Mouse (Mus musculus): ENCODE measurements around the gene Sumf1.

DNA sequence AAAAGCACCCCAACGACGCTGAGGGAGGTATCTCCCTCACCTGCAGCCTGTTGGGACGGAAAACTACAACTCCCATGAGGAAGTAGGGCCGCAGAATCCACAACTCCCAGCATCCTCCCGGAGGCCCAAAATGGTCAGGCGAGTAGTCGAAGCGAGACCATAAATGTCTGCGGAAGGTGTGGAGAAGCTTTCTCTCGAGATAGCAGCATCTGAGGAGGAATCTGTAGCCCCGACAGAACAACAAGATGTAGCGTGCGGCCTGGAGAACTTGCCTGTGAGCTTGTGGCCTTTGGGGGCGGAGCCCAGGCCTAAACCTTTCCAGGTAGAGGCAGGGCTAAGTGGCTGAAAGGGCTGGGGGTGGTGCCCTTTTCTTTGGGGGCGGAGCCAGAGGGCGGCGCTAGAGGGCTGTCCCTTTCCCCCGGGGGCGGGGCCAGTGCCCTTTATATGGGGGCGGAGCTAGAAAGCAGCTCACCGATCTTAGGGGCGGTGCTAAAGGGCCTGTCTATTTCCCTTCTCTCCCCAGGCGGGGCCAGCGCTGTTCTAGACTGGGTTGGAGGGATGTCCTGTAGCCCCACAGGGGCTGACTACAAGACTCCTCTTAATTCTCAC, 120.4 kb downstream of the Sumf1 start, which contains the start of gene Setmar:
- no peak for TF ChIP-seq POLR2A (IDR thresholded peaks at IDR 0.05; ENCODE audit: insufficient read depth, low read length)
- no peak for TF ChIP-seq CTCF (IDR thresholded peaks at IDR 0.05; ENCODE audit: low read depth, low read length)
- TF ChIP-seq EP300 (IDR thresholded peaks at IDR 0.05; ENCODE audit: insufficient read depth, low read depth, low read length) = no peak
